Mouse (Mus musculus) bone marrow, adult 2 months (tissue): ENCODE measurements around the gene Nelfe.

Experiments
- CTCF ChIP-seq: fragments of 200-500 bp; IDR thresholded peaks from 2 replicates; pipeline ENCODE4 v1.5.1; 2011; ENCODE audit warnings: low read length, control low read depth; ENCODE audit not compliant: control insufficient read depth, insufficient read depth
- POLR2A ChIP-seq: fragments of 200-500 bp; IDR thresholded peaks from 2 replicates; pipeline ENCODE4 v1.6.1; 2011; ENCODE audit warnings: low read depth, mild to moderate bottlenecking, control low read depth, low read length, borderline replicate concordance; ENCODE audit not compliant: control insufficient read depth

DNA sequence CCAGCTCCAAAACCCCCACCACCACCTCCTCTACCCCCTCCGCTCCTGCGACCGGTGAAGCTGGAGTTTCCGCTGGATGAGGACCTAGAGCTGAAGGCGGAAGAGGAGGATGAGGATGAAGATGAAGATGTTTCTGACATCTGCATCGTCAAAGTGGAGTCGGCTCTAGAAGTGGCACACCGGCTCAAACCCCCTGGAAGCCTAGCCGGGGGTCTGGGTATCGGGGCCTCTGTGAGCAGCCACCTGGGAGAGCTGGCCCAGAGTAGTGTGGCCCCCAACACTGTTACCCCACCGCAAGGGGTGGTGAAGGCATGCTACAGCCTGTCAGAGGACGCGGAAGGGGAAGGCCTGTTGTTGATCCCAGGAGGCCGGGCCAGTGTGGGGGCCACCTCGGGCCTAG, 45.5 kb downstream of the Nelfe start:
- TF ChIP-seq CTCF, result no peak
- TF ChIP-seq POLR2A, result no peak
